Mouse (Mus musculus) MEL-GATA-1-ER (cell line): ENCODE measurements around the gene Arhgap42.

Experiments
- DNase-seq: peaks from one replicate; pipeline ENCODE4 v3.0.0-alpha.2; 2012; ENCODE audit warnings: low read depth; ENCODE audit errors: extremely low read depth

Arhgap42 gene

DNA sequence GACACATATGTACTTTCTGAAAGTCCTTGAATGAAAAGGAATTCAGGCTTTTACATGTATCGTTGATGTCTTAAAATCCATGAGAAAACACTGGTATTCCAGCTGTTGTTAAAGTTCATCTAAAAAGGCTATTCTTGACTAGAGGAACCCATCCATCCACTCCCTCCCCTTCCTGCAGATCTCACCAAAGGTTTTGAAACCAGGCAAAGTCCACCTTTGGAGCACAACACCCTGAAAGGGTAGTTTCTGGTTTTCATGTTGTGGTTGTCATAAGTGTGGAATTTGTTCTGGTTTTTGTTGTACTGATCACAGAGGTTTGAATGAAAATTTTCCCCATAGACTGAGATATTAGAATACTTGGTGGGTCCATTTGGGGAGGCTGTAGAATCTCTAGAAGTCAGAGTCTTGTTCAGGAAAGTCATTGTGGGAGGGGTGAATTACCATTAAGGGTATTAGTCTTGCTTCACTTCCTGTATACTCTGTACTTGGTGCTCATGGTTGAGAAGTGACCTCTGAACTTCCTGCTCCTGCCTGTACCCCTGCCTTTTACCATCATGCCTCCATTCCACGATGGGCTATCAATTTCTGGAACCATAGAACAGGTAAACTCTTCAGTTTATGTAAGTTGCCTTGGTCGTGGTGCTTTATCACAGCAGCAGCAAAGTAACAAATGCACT is 27.4 kb downstream of the Arhgap42 start:
- no peak for DNase-seq

- no peak for DNase-seq
Measured at GRCm38 (mm10) chr9:9210464-9210863, 28.4 kb downstream of the Arhgap42 start.

DNA sequence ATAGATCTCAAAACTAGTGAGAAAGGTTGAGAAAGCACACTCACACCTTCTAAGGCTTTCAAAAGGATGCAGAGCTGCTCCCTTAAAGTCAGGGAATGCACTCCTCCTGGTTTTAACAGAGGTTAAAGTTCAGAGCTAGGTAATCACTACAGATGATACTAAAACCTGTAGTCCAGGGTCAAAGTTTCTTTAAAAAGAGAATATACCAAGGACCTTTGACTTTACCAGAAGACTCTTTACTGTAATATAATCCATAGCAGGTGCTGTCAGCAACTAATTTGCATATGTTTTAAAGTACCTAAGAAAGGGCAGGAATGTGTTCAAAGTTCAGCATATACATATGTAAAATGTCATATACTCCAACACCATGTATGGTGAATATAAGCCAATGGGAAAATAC is 30.7 kb downstream of the Arhgap42 start:
- no peak for DNase-seq

DNA sequence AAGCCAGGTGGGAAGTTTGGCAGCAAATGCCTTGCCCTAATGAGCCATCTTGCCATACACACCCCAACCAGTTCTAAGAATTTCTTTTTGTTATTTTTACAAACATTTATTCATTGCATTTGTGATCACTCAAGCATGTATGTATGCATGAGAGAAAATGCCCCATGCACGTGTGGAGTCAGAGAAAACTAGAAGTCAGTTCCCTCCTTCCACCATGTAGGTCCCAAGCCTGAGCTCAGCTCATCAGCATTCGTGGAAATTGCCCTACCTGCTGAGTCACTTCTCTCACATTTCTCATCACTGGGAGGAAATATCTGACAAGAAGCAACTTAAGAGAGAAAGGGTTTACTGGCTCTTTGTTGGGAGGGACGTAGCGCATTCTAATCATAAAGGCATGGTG is 31.6 kb downstream of the Arhgap42 start:
- DNase-seq, result no peak

DNA sequence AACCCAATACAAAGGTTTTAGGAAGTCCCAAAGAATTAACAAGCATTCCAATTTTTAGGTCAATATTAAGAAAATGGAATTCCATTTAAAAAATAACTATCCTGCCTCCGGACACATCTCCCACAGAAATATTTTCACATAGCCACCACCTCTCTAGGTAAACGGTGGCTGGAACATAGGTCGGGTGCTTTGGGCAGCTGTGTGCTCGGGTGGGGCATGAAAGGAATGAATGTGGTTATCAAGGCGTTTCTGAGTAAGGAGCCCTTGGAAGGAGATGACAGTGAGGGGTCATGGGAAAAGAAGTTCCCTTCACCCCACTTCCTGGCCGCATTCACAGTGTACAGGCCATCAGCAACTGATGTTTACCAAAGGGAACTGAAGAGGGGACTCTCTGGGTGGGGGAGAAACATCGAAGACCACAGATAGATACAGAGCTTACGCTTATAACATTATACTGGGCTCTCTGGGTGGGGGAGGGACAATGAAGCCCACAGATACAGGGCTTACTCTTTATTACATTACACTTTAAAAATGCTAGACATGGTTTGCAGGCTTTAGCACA is 38.0 kb downstream of the Arhgap42 start:
- no peak for DNase-seq

GRCm38 (mm10) chr9:9199170-9199841 is 39.6 kb downstream of the Arhgap42 start:
- no peak for DNase-seq

- DNase-seq, result no peak
Measured at GRCm38 (mm10) chr9:9198645-9199044, 40.3 kb downstream of the Arhgap42 start.

GRCm38 (mm10) chr9:9196046-9196445 is 42.9 kb downstream of the Arhgap42 start:
- no peak for DNase-seq

DNA sequence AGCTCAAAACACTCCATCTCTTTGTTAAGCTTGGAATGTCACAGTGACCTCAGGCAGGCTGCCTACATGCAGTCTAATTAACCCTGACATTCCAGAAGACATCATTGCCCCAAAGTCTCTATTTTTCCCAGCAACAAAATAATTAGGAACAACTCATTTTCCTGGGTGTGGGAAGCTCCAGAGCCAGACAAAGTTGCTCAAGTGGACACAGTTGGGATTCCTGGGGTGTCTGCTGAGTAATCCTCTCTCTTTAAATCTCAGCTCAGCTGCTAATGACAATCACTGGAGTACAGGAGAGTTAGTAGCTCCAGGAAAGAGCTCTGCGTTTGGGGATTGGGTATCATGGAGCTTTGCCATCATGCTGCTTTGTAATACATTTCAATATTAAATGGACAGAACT is 44.4 kb downstream of the Arhgap42 start:
- no peak for DNase-seq

- no peak for DNase-seq
Measured at GRCm38 (mm10) chr9:9192716-9193115, 46.2 kb downstream of the Arhgap42 start.

- DNase-seq, result no peak
Measured at GRCm38 (mm10) chr9:9190835-9191234, 48.1 kb downstream of the Arhgap42 start.

DNA sequence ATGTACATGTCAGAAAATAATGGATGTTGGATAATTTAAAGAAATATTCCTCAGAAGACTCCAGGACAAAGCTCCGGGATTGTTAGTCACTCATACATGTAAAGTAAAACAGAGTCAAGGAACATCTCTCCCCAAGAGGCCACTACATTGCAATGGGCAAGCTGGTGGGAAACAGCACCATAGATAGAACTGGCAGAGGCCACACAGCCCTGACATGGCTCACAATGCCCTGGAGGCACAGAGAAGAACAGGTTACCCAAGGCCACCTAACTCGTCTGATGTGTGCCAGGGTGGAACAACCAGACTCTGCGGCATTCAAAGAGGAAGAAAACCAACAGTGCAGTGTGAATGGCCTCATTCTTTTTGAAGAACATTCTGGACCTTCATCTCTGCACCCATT is 50.7 kb downstream of the Arhgap42 start:
- no peak for DNase-seq

DNA sequence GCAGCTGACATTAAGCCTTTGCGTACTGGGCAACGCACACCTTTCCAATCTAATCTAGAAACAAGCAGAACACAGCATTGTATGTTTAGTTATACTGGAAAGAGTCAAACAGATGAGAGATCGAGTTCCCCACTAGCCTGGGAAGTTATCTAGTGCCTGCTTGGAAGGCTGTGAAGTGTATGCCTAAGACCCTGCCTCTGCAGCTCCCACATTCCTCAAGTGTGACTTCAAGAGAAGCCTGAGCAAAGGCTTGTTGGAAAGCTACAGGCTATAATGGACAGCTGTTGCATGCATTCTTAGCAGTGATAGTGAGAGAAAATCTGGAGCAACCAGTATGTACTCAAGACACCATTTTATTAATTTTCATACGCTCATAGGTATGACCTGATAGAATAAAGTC is 61.2 kb downstream of the Arhgap42 start:
- no peak for DNase-seq

DNA sequence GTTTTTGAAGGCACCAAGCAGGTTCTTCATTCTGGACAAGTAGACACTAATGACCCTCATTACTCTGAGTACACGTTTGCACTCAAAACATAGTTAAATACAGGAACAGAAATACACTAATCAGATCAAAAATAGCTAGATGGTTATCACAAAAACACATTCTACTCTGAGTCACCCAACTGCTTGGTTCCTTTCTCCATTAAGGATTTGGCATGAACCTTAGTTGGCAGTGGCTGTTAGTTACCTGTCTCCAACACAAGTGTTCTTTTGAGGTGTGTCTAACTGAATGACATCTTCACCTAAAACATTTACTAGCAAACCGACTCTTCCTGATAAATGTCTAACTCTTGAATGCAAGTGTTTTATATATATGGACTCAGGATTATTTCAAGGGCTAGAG is 64.0 kb downstream of the Arhgap42 start:
- DNase-seq, result no peak

- no peak for DNase-seq
Measured at GRCm38 (mm10) chr9:9174206-9174605, 64.7 kb downstream of the Arhgap42 start.

GRCm38 (mm10) chr9:9173091-9173490 is 65.8 kb downstream of the Arhgap42 start:
- DNase-seq, result no peak

GRCm38 (mm10) chr9:9171146-9171816 is 67.6 kb downstream of the Arhgap42 start:
- DNase-seq, result no peak

- DNase-seq, result no peak
Measured at GRCm38 (mm10) chr9:9165641-9166063, 73.2 kb downstream of the Arhgap42 start.

DNA sequence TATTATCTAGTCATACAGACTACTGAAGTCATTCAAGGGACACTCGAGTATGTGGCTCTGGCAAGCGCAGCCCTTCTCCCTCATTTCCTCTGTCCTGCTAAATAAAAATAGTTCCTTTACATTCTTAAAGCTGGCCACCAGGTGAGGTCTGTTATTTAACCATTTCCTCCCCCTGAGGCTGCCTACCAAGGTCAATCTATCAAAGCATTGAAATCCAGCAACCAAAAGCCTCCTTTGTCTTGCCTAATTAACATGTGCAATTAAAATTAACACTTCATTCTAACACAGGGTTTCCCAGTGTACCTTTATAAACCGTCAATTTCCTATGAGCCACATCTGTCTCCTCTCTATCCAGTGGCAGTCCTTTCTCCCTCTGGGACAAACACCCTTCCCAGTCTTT is 78.2 kb downstream of the Arhgap42 start:
- DNase-seq, result no peak

DNA sequence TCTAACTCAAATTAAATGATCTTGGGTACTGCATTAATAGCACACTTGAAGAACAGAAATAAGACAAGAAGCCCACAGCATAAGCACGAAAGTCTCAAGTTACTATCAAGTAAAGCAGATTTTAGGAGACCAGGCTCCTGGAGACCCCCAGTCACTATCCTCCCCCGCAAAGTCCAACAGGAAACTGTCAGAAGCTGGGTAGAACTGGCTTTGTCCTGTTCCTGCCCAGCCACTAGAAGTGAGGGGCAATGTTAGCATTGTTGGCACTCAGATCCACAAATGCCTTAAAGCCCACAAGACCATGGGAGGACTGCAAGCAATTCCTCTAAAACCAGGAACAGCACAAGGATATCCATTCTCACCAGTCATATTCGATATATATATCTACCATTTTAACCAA is 80.7 kb downstream of the Arhgap42 start:
- no peak for DNase-seq

- no peak for DNase-seq
Measured at GRCm38 (mm10) chr9:9157425-9157824, 81.5 kb downstream of the Arhgap42 start.

GRCm38 (mm10) chr9:9154636-9155035 is 84.3 kb downstream of the Arhgap42 start:
- DNase-seq, result no peak
